Mouse (Mus musculus): ENCODE results near the gene Frem1. TPM values are rescaled to one million over a fixed set of nuclear protein-coding genes. Genes with fewer than 3 reads are reported as not detected.

The Frem1 gene
- polyA plus RNA-seq, 1 experiment from 2014 or later: 0.63 TPM

GRCm38 (mm10) chr4:82953992-82954391 lies 98.1 kb downstream of the Frem1 start:
- H3K4me2 ChIP-seq: no peak overlapping the region
- no peak overlapping the region for H3K27ac ChIP-seq
- H3K4me3 ChIP-seq (replicated peaks): no peak overlapping the region

GRCm38 (mm10) chr4:82949511-82949910 lies 102.6 kb downstream of the Frem1 start:
- no peak overlapping the region for H3K9ac ChIP-seq
- H3K4me2 ChIP-seq: no peak overlapping the region
- H3K36me3 ChIP-seq: no peaks in the 10 kb centered on the region
- no peaks in the 10 kb centered on the region for H3K27me3 ChIP-seq
- H3K27ac ChIP-seq: no peak overlapping the region
- no peak overlapping the region for H3K4me3 ChIP-seq (replicated peaks)
- DNase-seq (no peak), ATAC-seq (ENCODE audit: low read depth) (no peak)
- H3K4me1 ChIP-seq (replicated peaks): no peaks in the 10 kb centered on the region
- no peaks in the 10 kb centered on the region for H3K9me3 ChIP-seq (replicated peaks)
- 73% methylated on average over 8 of the region's 8 CpGs for WGBS (ENCODE audit: insufficient replicate concordance)

More at GRCm38 (mm10) chr4:82953992-82954391, 98.1 kb downstream of the Frem1 start:
- Histone ChIP-seq H3K4me1 (replicated peaks) (no peaks in the 10 kb centered on the region), H3K9me3 (replicated peaks) (no peaks in the 10 kb centered on the region), H3K27me3 (no peaks in the 10 kb centered on the region), H3K9ac (no peak overlapping the region), H3K36me3 (no peaks in the 10 kb centered on the region)
- DNase-seq (no peak), ATAC-seq (ENCODE audit: low read depth) (no peak)
- 39% methylated on average over 4 of the region's 4 CpGs for WGBS (ENCODE audit: insufficient replicate concordance)

GRCm38 (mm10) chr4:82946721-82947120 lies 105.4 kb downstream of the Frem1 start:
- ATAC-seq (ENCODE audit: low read depth): no peak
- no peaks in the 10 kb centered on the region for H3K27me3 ChIP-seq
- DNase-seq: no peak
- H3K27ac ChIP-seq: no peak overlapping the region
- WGBS (ENCODE audit: insufficient replicate concordance): 76% methylated on average over 8 of the region's 8 CpGs
- H3K4me3 ChIP-seq (replicated peaks): no peak overlapping the region
- H3K4me1 ChIP-seq (replicated peaks): no peaks in the 10 kb centered on the region
- no peak overlapping the region for H3K4me2 ChIP-seq
- H3K36me3 ChIP-seq: no peaks in the 10 kb centered on the region
- no peaks in the 10 kb centered on the region for H3K9me3 ChIP-seq (replicated peaks)
- no peak overlapping the region for H3K9ac ChIP-seq

GRCm38 (mm10) chr4:82946276-82946612 lies 105.9 kb downstream of the Frem1 start:
- Histone ChIP-seq H3K9ac (no peak overlapping the region), H3K4me1 (replicated peaks) (no peaks in the 10 kb centered on the region), H3K27me3 (no peaks in the 10 kb centered on the region), H3K27ac (no peak overlapping the region), H3K4me3 (replicated peaks) (no peak overlapping the region), H3K36me3 (no peaks in the 10 kb centered on the region), H3K9me3 (replicated peaks) (no peaks in the 10 kb centered on the region), H3K4me2 (no peak overlapping the region)
- 77% methylated on average over 3 of the region's 3 CpGs for WGBS (ENCODE audit: insufficient replicate concordance)
- ATAC-seq (ENCODE audit: low read depth) (no peak), DNase-seq (no peak)

- Histone ChIP-seq H3K4me3 (replicated peaks) (no peak overlapping the region), H3K9ac (no peak overlapping the region), H3K4me2 (no peak overlapping the region), H3K36me3 (no peaks in the 10 kb centered on the region), H3K27me3 (no peaks in the 10 kb centered on the region), H3K27ac (no peak overlapping the region), H3K4me1 (replicated peaks) (no peaks in the 10 kb centered on the region), H3K9me3 (replicated peaks) (no peaks in the 10 kb centered on the region)
- ATAC-seq (ENCODE audit: low read depth) (no peak), DNase-seq (no peak)
- WGBS (ENCODE audit: insufficient replicate concordance): 61% methylated on average over 9 of the region's 9 CpGs
Measured at GRCm38 (mm10) chr4:82945572-82946275, 106.4 kb downstream of the Frem1 start.

- WGBS (ENCODE audit: insufficient replicate concordance): 72% methylated on average over 5 of the region's 5 CpGs
- H3K9ac ChIP-seq: no peak overlapping the region
- H3K27me3 ChIP-seq: no peaks in the 10 kb centered on the region
- no peak for ATAC-seq (ENCODE audit: low read depth)
- no peak overlapping the region for H3K4me2 ChIP-seq
- H3K27ac ChIP-seq: no peak overlapping the region
- no peaks in the 10 kb centered on the region for H3K36me3 ChIP-seq
- no peak overlapping the region for H3K4me3 ChIP-seq (replicated peaks)
- no peak for DNase-seq
- no peaks in the 10 kb centered on the region for H3K9me3 ChIP-seq (replicated peaks)
- no peaks in the 10 kb centered on the region for H3K4me1 ChIP-seq (replicated peaks)
Measured at GRCm38 (mm10) chr4:82940680-82941079, 111.5 kb downstream of the Frem1 start.

GRCm38 (mm10) chr4:82940248-82940647 lies 111.9 kb downstream of the Frem1 start:
- Histone ChIP-seq H3K36me3 (no peaks in the 10 kb centered on the region), H3K4me3 (replicated peaks) (no peak overlapping the region), H3K27ac (no peak overlapping the region), H3K27me3 (no peaks in the 10 kb centered on the region), H3K9me3 (replicated peaks) (no peaks in the 10 kb centered on the region), H3K4me2 (no peak overlapping the region), H3K9ac (no peak overlapping the region), H3K4me1 (replicated peaks) (no peaks in the 10 kb centered on the region)
- DNase-seq (no peak), ATAC-seq (ENCODE audit: low read depth) (no peak)
- 59% methylated on average over 13 of the region's 13 CpGs for WGBS (ENCODE audit: insufficient replicate concordance)

GRCm38 (mm10) chr4:82934308-82934707 lies 117.8 kb downstream of the Frem1 start:
- Histone ChIP-seq H3K9ac (no peak overlapping the region), H3K4me2 (no peak overlapping the region), H3K27me3 (no peaks in the 10 kb centered on the region), H3K4me3 (replicated peaks) (no peak overlapping the region), H3K27ac (no peak overlapping the region), H3K4me1 (replicated peaks) (no peaks in the 10 kb centered on the region), H3K9me3 (replicated peaks) (no peaks in the 10 kb centered on the region), H3K36me3 (no peaks in the 10 kb centered on the region)
- WGBS (ENCODE audit: insufficient replicate concordance): 13% methylated on average over 5 of the region's 5 CpGs
- DNase-seq (no peak), ATAC-seq (ENCODE audit: low read depth) (no peak)

- WGBS (ENCODE audit: insufficient replicate concordance): 11% methylated on average over 14 of the region's 14 CpGs
- H3K4me2 ChIP-seq: peak overlapping the region; percentile 41
- no peaks in the 10 kb centered on the region for H3K36me3 ChIP-seq
- DNase-seq (no peak), ATAC-seq (ENCODE audit: low read depth) (no peak)
- no peaks in the 10 kb centered on the region for H3K27me3 ChIP-seq
- no peaks in the 10 kb centered on the region for H3K9me3 ChIP-seq (replicated peaks)
- H3K27ac ChIP-seq: no peak overlapping the region
- H3K9ac ChIP-seq: no peak overlapping the region
- no peaks in the 10 kb centered on the region for H3K4me1 ChIP-seq (replicated peaks)
- peak overlapping the region; percentile 25; the same call in 1 of the 2 replicates for H3K4me3 ChIP-seq (replicated peaks)
Measured at GRCm38 (mm10) chr4:82933698-82934210, 118.4 kb downstream of the Frem1 start.

- Histone ChIP-seq H3K27ac (no peak overlapping the region), H3K9ac (no peak overlapping the region), H3K27me3 (no peaks in the 10 kb centered on the region), H3K4me2 (no peak overlapping the region), H3K36me3 (no peaks in the 10 kb centered on the region), H3K9me3 (replicated peaks) (no peaks in the 10 kb centered on the region), H3K4me3 (replicated peaks) (no peak overlapping the region), H3K4me1 (replicated peaks) (no peaks in the 10 kb centered on the region)
- DNase-seq (no peak), ATAC-seq (ENCODE audit: low read depth) (no peak)
- WGBS (ENCODE audit: insufficient replicate concordance): 65% methylated on average over 5 of the region's 5 CpGs
Measured at GRCm38 (mm10) chr4:82930079-82930478, 122.1 kb downstream of the Frem1 start.

GRCm38 (mm10) chr4:82921962-82922361 lies 130.2 kb downstream of the Frem1 start:
- ATAC-seq (ENCODE audit: low read depth) (no peak), DNase-seq (no peak)
- no peak overlapping the region for H3K4me3 ChIP-seq (replicated peaks)
- H3K27ac ChIP-seq: no peak overlapping the region
- no peak overlapping the region for H3K4me2 ChIP-seq
- no peaks in the 10 kb centered on the region for H3K4me1 ChIP-seq (replicated peaks)
- no peak overlapping the region for H3K9ac ChIP-seq
- no peaks in the 10 kb centered on the region for H3K27me3 ChIP-seq
- no peaks in the 10 kb centered on the region for H3K36me3 ChIP-seq
- WGBS (ENCODE audit: insufficient replicate concordance): 32% methylated on average over 4 of the region's 4 CpGs
- no peaks in the 10 kb centered on the region for H3K9me3 ChIP-seq (replicated peaks)

- 27% methylated on average over 2 of the region's 2 CpGs for WGBS (ENCODE audit: insufficient replicate concordance)
- ATAC-seq (ENCODE audit: low read depth): no peak
- Histone ChIP-seq H3K27ac (no peak overlapping the region), H3K9ac (no peak overlapping the region), H3K9me3 (replicated peaks) (no peaks in the 10 kb centered on the region), H3K36me3 (no peaks in the 10 kb centered on the region), H3K4me1 (replicated peaks) (no peaks in the 10 kb centered on the region), H3K27me3 (no peaks in the 10 kb centered on the region), H3K4me2 (no peak overlapping the region), H3K4me3 (replicated peaks) (no peak overlapping the region)
- DNase-seq: no peak
Measured at GRCm38 (mm10) chr4:82918625-82919024, 133.5 kb downstream of the Frem1 start.
